Mouse (Mus musculus): ENCODE data around the gene Nt5dc3.

DNA sequence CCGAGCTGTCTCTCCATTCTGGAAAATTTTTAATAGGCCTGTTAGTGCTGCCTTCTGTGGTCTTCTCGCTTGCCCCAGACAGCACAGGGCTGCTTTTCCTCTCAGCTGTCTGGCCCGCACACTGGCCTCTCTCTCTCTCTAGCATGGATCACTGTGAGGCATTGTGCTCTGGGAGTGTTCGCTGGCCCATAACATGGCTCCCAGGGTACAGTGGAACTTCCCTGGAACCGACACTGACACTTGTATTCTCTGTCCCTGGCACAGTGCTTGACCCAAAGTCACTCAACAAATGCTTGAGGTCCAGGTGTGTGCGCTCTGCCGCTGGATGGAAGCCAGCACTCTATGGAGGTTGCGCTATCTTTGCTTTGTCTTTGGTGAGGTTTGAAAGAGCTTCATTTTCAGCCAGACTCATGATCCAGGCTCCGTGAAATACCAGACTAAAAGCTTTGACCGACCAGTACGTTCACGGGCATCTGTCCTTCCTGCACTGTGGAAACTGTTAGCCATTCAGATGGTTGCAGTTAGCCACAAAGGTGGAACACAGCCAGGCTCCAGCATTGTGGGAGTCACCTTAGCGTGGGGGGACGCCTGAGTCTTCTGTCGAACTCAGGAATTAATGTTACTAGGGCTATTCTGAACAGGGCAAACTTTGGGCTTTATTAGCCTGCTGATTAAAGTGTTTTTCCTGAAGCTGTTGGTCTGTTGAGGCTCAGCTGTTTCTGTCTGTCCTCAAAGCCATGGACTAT lies 29.4 kb downstream of the Nt5dc3 start:
- TF ChIP-seq CTCF (IDR thresholded peaks at IDR 0.05; ENCODE audit: control insufficient read depth, insufficient read depth, insufficient read length): no peak
- TF ChIP-seq MYOG (IDR thresholded peaks at IDR 0.05; ENCODE audit: control insufficient read depth, extremely low read depth, insufficient read length): no peak
- no peak for TF ChIP-seq FOSL1 (IDR thresholded peaks at IDR 0.05; ENCODE audit: insufficient read depth, low read length, poor library complexity, severe bottlenecking)
- no peak for TF ChIP-seq CEBPB (IDR thresholded peaks at IDR 0.05; ENCODE audit: low read depth)
